13 mouse cellular contexts compared by ENCODE assay signal in genomic region chr16:33123373-33123772, GRCm38 (mm10).
DNase-seq lines count a peak whose midpoint lies in the region; ATAC-seq lines count a peak whose summit lies in the region.
"Had no signal": no experiment of that assay in that cellular context is flagged by ENCODE, and none has a peak within 500 bp of the region (broad histone marks: within the 10 kb centered on the region; RNA-seq: fewer than 3 reads in every experiment).

No protein-coding gene starts in this region.

- intact Hi-C loops in heart, postnatal 10 days (cut with DNase I), result no loop called here
- intact Hi-C loops in gastrocnemius, postnatal 14 days (cut with DNase I; ENCODE audit: low total_unique reads), result no loop called here

- peak overlapping the region; percentile 21; the same call in 1 of the 2 replicates for H3K27ac ChIP-seq in heart, embryonic 12.5 days (ENCODE audit: poor library complexity, severe bottlenecking)
- H3K27ac ChIP-seq in liver, embryonic 13.5 days, result peak overlapping the region; percentile 47; the same call in 1 of the 2 replicates
- H3K27ac ChIP-seq: kidney, embryonic 15.5 days had no signal

- no peak overlapping the region for H3K4me3 ChIP-seq in heart, embryonic 12.5 days
- H3K4me3 ChIP-seq in liver, embryonic 13.5 days (replicated peaks), result no peak overlapping the region
- H3K4me3 ChIP-seq: kidney, embryonic 15.5 days had no signal

- H3K36me3 ChIP-seq in heart, embryonic 12.5 days, result no peaks in the 10 kb centered on the region
- no peaks in the 10 kb centered on the region; the same call in 1 of the 2 replicates for H3K36me3 ChIP-seq in liver, embryonic 13.5 days

- peaks cover 29% of the 10 kb centered on the region for H3K4me1 ChIP-seq in heart, embryonic 12.5 days (replicated peaks)
- peaks cover 13% of the 10 kb centered on the region; the same call in 1 of the 2 replicates for H3K4me1 ChIP-seq in liver, embryonic 13.5 days (replicated peaks)

- ATAC-seq in heart, embryonic 12.5 days (ENCODE audit: insufficient number of reproducible peaks, low FRiP score), result no peak; the same call in 1 of the 2 replicates
- 0 out of 2 replicates have a peak, but pooled peaks have one; percentile 24 for ATAC-seq in liver, embryonic 13.5 days (ENCODE audit: low read depth)
- peak; percentile 72 for ATAC-seq in granulocyte monocyte progenitor cell, adult 5-6 weeks (replicated peaks; ENCODE audit: poor library complexity, severe bottlenecking)
- ATAC-seq in megakaryocyte progenitor cell, adult 5-6 weeks (replicated peaks; ENCODE audit: poor library complexity), result peak; percentile 71

- DNase-seq in heart, postnatal 10 days, result no peak
- no peak for DNase-seq in liver, embryonic 13.5 days
- DNase-seq in liver, result no peak
- no peak for DNase-seq in lung, postnatal 10 days
- no peak for DNase-seq in gastrocnemius, postnatal 14 days
- DNase-seq: B cell, adult 2 months; heart, adult 11 months; lung, adult 2 months; spleen, adult 18-20 months had no signal

- peak overlapping the region; percentile 34 for H3K4me2 ChIP-seq in heart, embryonic 12.5 days
- peak overlapping the region; percentile 23 for H3K4me2 ChIP-seq in liver, embryonic 13.5 days
- H3K4me2 ChIP-seq: kidney, embryonic 15.5 days had no signal

- no peak overlapping the region for H3K9ac ChIP-seq in heart, embryonic 12.5 days
- no peak overlapping the region for H3K9ac ChIP-seq in liver, embryonic 13.5 days
- H3K9ac ChIP-seq: kidney, embryonic 15.5 days had no signal

- no peaks in the 10 kb centered on the region for H3K27me3 ChIP-seq in heart, embryonic 12.5 days (replicated peaks)
- H3K27me3 ChIP-seq in liver, embryonic 13.5 days, result no peaks in the 10 kb centered on the region
- H3K27me3 ChIP-seq: kidney, embryonic 15.5 days had no signal

- no peaks in the 10 kb centered on the region for H3K9me3 ChIP-seq in heart, embryonic 12.5 days (replicated peaks)
- H3K9me3 ChIP-seq in liver, embryonic 13.5 days (replicated peaks), result no peaks in the 10 kb centered on the region
- H3K9me3 ChIP-seq: kidney, embryonic 15.5 days had no signal

- 73% methylated on average over 8 of the region's 8 CpGs for WGBS in heart, embryonic 12.5 days
- WGBS in liver, embryonic 13.5 days (ENCODE audit: insufficient replicate concordance), result 67% methylated on average over 8 of the region's 8 CpGs
